25 mouse cellular contexts compared by ENCODE assay signal in the genomic region with DNA sequence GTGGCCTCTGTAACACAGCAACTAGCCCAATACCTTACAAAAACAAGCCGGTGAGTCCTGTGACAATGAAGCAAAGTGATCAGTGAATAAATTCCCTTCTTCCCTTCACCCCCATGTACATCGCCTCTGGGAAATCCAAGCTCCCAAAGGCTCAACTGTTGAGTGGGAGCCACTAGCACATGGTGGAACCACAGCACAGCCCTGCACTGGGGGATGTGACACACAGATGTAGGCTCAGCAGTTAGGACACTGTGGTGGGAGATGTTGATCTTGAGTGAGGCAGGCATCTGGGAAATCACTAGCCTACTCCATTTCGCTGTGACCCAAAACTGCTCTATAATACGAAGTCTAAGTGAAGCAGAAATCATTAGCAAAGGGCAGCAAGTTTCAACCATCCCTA. TPM values are rescaled to one million over a fixed set of nuclear protein-coding genes. Genes with fewer than 3 reads are reported as not detected.
"Had no signal": no experiment of that assay in that cellular context is flagged by ENCODE, and none has a peak within 500 bp of the region (broad histone marks: within the 10 kb centered on the region; RNA-seq: fewer than 3 reads in every experiment).

No protein-coding gene starts in this region.

- H3K27ac ChIP-seq: kidney, postnatal 0 days; limb, embryonic 10.5 days; limb, embryonic 13.5 days; liver, embryonic 12.5 days; liver, embryonic 15.5 days; stomach, embryonic 15.5 days had no signal

- H3K4me3 ChIP-seq: limb, embryonic 10.5 days; limb, embryonic 13.5 days; liver, embryonic 12.5 days; liver, embryonic 15.5 days; stomach, embryonic 15.5 days had no signal

- H3K4me1 ChIP-seq: limb, embryonic 10.5 days; limb, embryonic 13.5 days; liver, embryonic 12.5 days; liver, embryonic 15.5 days; stomach, embryonic 15.5 days had no signal

- H3K9ac ChIP-seq: limb, embryonic 13.5 days; liver, embryonic 12.5 days; liver, embryonic 15.5 days; stomach, embryonic 15.5 days had no signal

- H3K9me3 ChIP-seq: limb, embryonic 10.5 days; limb, embryonic 13.5 days; liver, embryonic 12.5 days; liver, embryonic 15.5 days; stomach, embryonic 15.5 days had no signal

- DNase-seq: kidney, adult 2 months; kidney, postnatal 25 days; layer of hippocampus, postnatal 36 days; liver; lung, adult 2 months; lung, postnatal 14 days; lung, postnatal 4 days; midbrain, embryonic 14.5 days; right cerebral cortex, postnatal 25 days; spleen, adult 18-20 months; thymus, adult 18-20 months; thymus, postnatal 36 days had no signal

- H3K36me3 ChIP-seq: limb, embryonic 10.5 days; limb, embryonic 13.5 days; liver, embryonic 12.5 days; liver, embryonic 15.5 days; stomach, embryonic 15.5 days had no signal

- H3K27me3 ChIP-seq: limb, embryonic 13.5 days; liver, embryonic 12.5 days; liver, embryonic 15.5 days; stomach, embryonic 15.5 days had no signal

- H3K4me2 ChIP-seq: limb, embryonic 13.5 days; liver, embryonic 12.5 days; liver, embryonic 15.5 days; midbrain, embryonic 11.5 days; stomach, embryonic 15.5 days had no signal

- ATAC-seq: intestine, postnatal 0 days; liver, embryonic 12.5 days had no signal

RNA-seq across cellular contexts. Expression of gene Cacng3, which starts 48.2 kb away (rescaled TPM):
- total RNA-seq: megakaryocyte progenitor cell, adult 5-6 weeks; megakaryocyte-erythroid progenitor cell, adult 5-6 weeks had no signal
- polyA plus RNA-seq: intestine, postnatal 0 days; kidney, embryonic 14.5 days; kidney, postnatal 0 days; large intestine, adult 2 months; limb, embryonic 10.5 days; limb, embryonic 13.5 days; liver, embryonic 12.5 days; lung, adult 2 months; testis, adult 2 months had no signal
